Mouse (Mus musculus) myocyte (in vitro differentiated cells): Measurements from ENCODE around the gene Gm44790. TPM values are rescaled to one million over a fixed set of nuclear protein-coding genes. Genes with fewer than 3 reads are reported as not detected.

Experiments
- H3K27me3 ChIP-seq: one replicate; pipeline ENCODE4 v1.6.1; 2011; ENCODE audit not compliant: control insufficient read depth, insufficient read depth, insufficient read length
- H3K36me3 ChIP-seq: one replicate; pipeline ENCODE4 v1.6.1; 2011; ENCODE audit not compliant: control insufficient read depth, insufficient read depth
- H3K4me2 ChIP-seq: one replicate; pipeline ENCODE4 v1.6.1; 2011; ENCODE audit warnings: low read depth, control low read depth
- H3K4me3 ChIP-seq: one replicate; pipeline ENCODE4 v1.5.1; 2011; ENCODE audit warnings: mild to moderate bottlenecking, control low read depth, moderate library complexity
- H3K79me2 ChIP-seq: one replicate; pipeline ENCODE4 v1.6.1; 2011; ENCODE audit not compliant: control insufficient read depth, insufficient read depth
- H3ac ChIP-seq: one replicate; pipeline ENCODE4 v1.6.1; 2011; ENCODE audit not compliant: control insufficient read depth, insufficient read length
- CEBPB ChIP-seq: IDR thresholded peaks from 2 replicates; pipeline ENCODE4 v1.6.1; 2011; ENCODE audit warnings: mild to moderate bottlenecking, moderate library complexity; ENCODE audit not compliant: poor library complexity, insufficient read depth, severe bottlenecking
- E2F4 ChIP-seq: IDR thresholded peaks from one replicate; pipeline ENCODE4 v1.6.1; 2011; ENCODE audit warnings: mild to moderate bottlenecking, control low read depth, moderate library complexity; ENCODE audit not compliant: insufficient read depth
- MAX ChIP-seq: IDR thresholded peaks from one replicate; pipeline ENCODE4 v1.6.1; 2011; ENCODE audit warnings: low read depth, mild to moderate bottlenecking, control low read depth
- MYOD1 ChIP-seq, 3 experiments: IDR thresholded peaks; one replicate each; pipeline ENCODE4 v1.6.1; 2011; ENCODE audit warnings: control low read depth in 2 of 3, low read depth in 2 of 3, mild to moderate bottlenecking in 2 of 3, moderate library complexity in 1 of 3; ENCODE audit not compliant: insufficient read length in 2 of 3, control insufficient read depth in 1 of 3
- MYOG ChIP-seq, 3 experiments: IDR thresholded peaks; one replicate each; pipeline ENCODE4 v1.6.1; 2011; ENCODE audit warnings: control low read depth in 2 of 3, low read depth in 2 of 3, mild to moderate bottlenecking in 2 of 3; ENCODE audit not compliant: insufficient read length in 2 of 3, control insufficient read depth in 1 of 3, insufficient read depth in 1 of 3
- POLR2A ChIP-seq: IDR thresholded peaks from one replicate; pipeline ENCODE4 v1.6.1; 2011; ENCODE audit warnings: low read depth, mild to moderate bottlenecking, control low read depth, moderate library complexity; ENCODE audit not compliant: insufficient read length
- POLR2AphosphoS2 ChIP-seq: IDR thresholded peaks from one replicate; pipeline ENCODE4 v1.6.1; 2011; ENCODE audit warnings: low read depth, control low read depth; ENCODE audit not compliant: insufficient read length
- REST ChIP-seq: IDR thresholded peaks from one replicate; pipeline ENCODE4 v1.6.1; 2011; ENCODE audit warnings: mild to moderate bottlenecking, control low read depth, moderate library complexity; ENCODE audit not compliant: insufficient read depth, insufficient read length
- SRF ChIP-seq: IDR thresholded peaks from one replicate; pipeline ENCODE4 v1.6.1; 2011; ENCODE audit warnings: low read depth; ENCODE audit not compliant: control insufficient read depth, insufficient read length
- TCF12 ChIP-seq: IDR thresholded peaks from one replicate; pipeline ENCODE4 v1.6.1; 2011; ENCODE audit warnings: mild to moderate bottlenecking, control low read depth; ENCODE audit not compliant: poor library complexity, insufficient read depth, severe bottlenecking
- TCF3 ChIP-seq: IDR thresholded peaks from one replicate; pipeline ENCODE4 v1.6.1; 2011; ENCODE audit warnings: low read depth, control low read depth; ENCODE audit not compliant: insufficient read length
- USF1 ChIP-seq: IDR thresholded peaks from one replicate; pipeline ENCODE4 v1.6.1; 2011; ENCODE audit warnings: low read depth, mild to moderate bottlenecking, control low read depth, moderate library complexity
- polyA plus RNA-seq: library from polyadenylated mRNA; unstranded; fragments of >200 nt; fragmentation: generic; extraction: Trizol; gene quantifications from one replicate; pipeline ENCODE4 v1.2.1, GENCODE M21; 2012; ENCODE audit warnings: missing spikeins

The Gm44790 gene
- polyA plus RNA-seq, 1 experiment = not detected

- Histone ChIP-seq H3K4me3 (peak overlapping the region; percentile 53), H3K79me2 (no peaks in the 10 kb centered on the region), H3K4me2 (peak overlapping the region; percentile 97), H3ac (peak overlapping the region; percentile 26), H3K27me3 (no peaks in the 10 kb centered on the region), H3K36me3 (no peaks in the 10 kb centered on the region)
- TF ChIP-seq E2F4 (peak; percentile 70), SRF (peak; percentile 65), CEBPB (no peak), MAX (no peak), POLR2AphosphoS2 (peak; percentile 96), USF1 (peak; percentile 91), REST (peak; percentile 24), POLR2A (peak; percentile 85), TCF3 (no peak), MYOD1 (IDR thresholded peaks at IDR 0.05; ENCODE audit: control insufficient read depth in 1 of 3, insufficient read length in 2 of 3, low read depth in 2 of 3) (peak in 2 of 3 experiments; percentile 43 to 68), MYOG (IDR thresholded peaks at IDR 0.05; ENCODE audit: control insufficient read depth in 1 of 3, insufficient read depth in 1 of 3, insufficient read length in 2 of 3, low read depth in 2 of 3) (peak in 1 of 3 experiments; percentile 73), TCF12 (no peak)
Measured at GRCm38 (mm10) chr6:86472100-86472955, 45.9 kb downstream of the Gm44790 start.

GRCm38 (mm10) chr6:86473077-86473476, 46.6 kb downstream of the Gm44790 start:
- TF ChIP-seq MAX = no peak
- TF ChIP-seq POLR2A = peak; percentile 55
- no peak for TF ChIP-seq E2F4
- no peak for TF ChIP-seq SRF
- no peak for TF ChIP-seq MYOG (IDR thresholded peaks at IDR 0.05; ENCODE audit: control insufficient read depth in 1 of 3, insufficient read depth in 1 of 3, insufficient read length in 2 of 3, low read depth in 2 of 3)
- TF ChIP-seq REST = no peak
- TF ChIP-seq USF1 = no peak
- peak; percentile 40 for TF ChIP-seq POLR2AphosphoS2
- Histone ChIP-seq H3ac (peak overlapping the region; percentile 26), H3K4me2 (peak overlapping the region; percentile 97), H3K79me2 (no peaks in the 10 kb centered on the region), H3K27me3 (no peaks in the 10 kb centered on the region), H3K36me3 (no peaks in the 10 kb centered on the region), H3K4me3 (peak overlapping the region; percentile 53)

GRCm38 (mm10) chr6:86474072-86474471, 47.6 kb downstream of the Gm44790 start:
- no peak overlapping the region for H3K4me3 ChIP-seq
- H3K4me2 ChIP-seq = no peak overlapping the region
- no peak overlapping the region for H3ac ChIP-seq
- TF ChIP-seq POLR2A (no peak), TCF3 (no peak), POLR2AphosphoS2 (no peak), TCF12 (no peak), MAX (no peak), MYOD1 (IDR thresholded peaks at IDR 0.05; ENCODE audit: control insufficient read depth in 1 of 3, insufficient read length in 2 of 3, low read depth in 2 of 3) (no peak), MYOG (IDR thresholded peaks at IDR 0.05; ENCODE audit: control insufficient read depth in 1 of 3, insufficient read depth in 1 of 3, insufficient read length in 2 of 3, low read depth in 2 of 3) (no peak), E2F4 (no peak)
- no peaks in the 10 kb centered on the region for H3K27me3 ChIP-seq
- no peaks in the 10 kb centered on the region for H3K36me3 ChIP-seq
- no peaks in the 10 kb centered on the region for H3K79me2 ChIP-seq

- H3K4me2 ChIP-seq = peak overlapping the region; percentile 47
- H3K27me3 ChIP-seq = no peaks in the 10 kb centered on the region
- no peaks in the 10 kb centered on the region for H3K79me2 ChIP-seq
- no peak overlapping the region for H3ac ChIP-seq
- no peaks in the 10 kb centered on the region for H3K36me3 ChIP-seq
- no peak for TF ChIP-seq TCF12
- no peak for TF ChIP-seq TCF3
- TF ChIP-seq CEBPB = no peak
- no peak for TF ChIP-seq MAX
- TF ChIP-seq USF1 = no peak
- no peak for TF ChIP-seq POLR2A
- no peak overlapping the region for H3K4me3 ChIP-seq
Measured at GRCm38 (mm10) chr6:86474646-86475181, 48.3 kb downstream of the Gm44790 start.
